Mouse (Mus musculus) spleen, adult 12 weeks (tissue): ENCODE measurements at regions not wholly inside any gene's neighbourhood (a gene's known extent, or its start where the extent isn't known, plus 50 kb on each side); places are given as distances from the start of the nearest gene placed in this dataset.

ENCODE experiments used
- DNase-seq: peaks from one replicate; pipeline ENCODE4 v3.0.0; 2022; ENCODE audit warnings: low spot score

- no peak for DNase-seq
These were observed 104.9 kb downstream of the Tpra1 start for GRCm38 (mm10) chr6:89006997-89007396.

DNA sequence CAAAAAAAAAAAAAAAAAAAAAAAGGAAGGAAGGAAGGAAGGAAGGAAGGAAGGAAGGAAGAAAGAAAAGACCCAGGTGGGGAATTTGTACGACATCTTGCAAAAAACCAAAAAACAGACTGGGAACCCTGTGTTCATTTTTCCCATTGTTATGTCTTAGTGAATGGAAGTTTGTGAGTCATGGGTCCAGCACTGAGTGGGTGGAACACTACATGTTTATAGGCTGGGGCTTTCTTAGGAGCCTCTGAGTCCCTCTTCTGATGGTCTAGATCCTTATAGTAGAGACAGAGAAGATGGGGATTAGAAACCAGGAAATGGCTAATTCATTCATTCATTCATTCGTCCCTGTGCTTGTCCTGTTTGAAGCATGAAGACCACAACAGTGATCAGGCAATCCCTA lies 105.5 kb downstream of the Tpra1 start:
- no peak for DNase-seq

- DNase-seq = no peak
These were observed 106.6 kb downstream of the Tpra1 start for GRCm38 (mm10) chr6:89008614-89009171.

- no peak for DNase-seq
These were observed 111.1 kb downstream of the Tpra1 start for GRCm38 (mm10) chr6:89012998-89013689.

DNA sequence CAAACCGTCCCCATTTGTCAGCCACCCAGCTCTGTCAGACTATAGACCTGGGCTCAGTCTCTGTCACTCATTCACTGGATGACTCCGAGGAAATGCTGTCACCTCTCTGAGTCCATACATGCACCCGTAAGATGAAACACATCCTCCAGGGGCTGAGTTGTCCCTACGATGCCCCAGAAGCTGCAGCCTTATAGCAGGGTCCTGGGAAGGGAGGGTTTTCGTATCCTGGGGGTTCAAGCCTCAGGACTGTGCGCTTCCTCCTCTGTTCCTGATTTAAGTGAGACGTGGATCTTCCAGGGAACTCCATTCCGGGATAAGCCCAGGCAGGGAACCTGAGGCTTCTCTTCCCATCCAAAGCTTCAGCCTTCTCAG lies 111.6 kb downstream of the Tpra1 start:
- DNase-seq = no peak

GRCm38 (mm10) chr6:89024101-89024650 lies 122.1 kb downstream of the Tpra1 start:
- DNase-seq = no peak

DNA sequence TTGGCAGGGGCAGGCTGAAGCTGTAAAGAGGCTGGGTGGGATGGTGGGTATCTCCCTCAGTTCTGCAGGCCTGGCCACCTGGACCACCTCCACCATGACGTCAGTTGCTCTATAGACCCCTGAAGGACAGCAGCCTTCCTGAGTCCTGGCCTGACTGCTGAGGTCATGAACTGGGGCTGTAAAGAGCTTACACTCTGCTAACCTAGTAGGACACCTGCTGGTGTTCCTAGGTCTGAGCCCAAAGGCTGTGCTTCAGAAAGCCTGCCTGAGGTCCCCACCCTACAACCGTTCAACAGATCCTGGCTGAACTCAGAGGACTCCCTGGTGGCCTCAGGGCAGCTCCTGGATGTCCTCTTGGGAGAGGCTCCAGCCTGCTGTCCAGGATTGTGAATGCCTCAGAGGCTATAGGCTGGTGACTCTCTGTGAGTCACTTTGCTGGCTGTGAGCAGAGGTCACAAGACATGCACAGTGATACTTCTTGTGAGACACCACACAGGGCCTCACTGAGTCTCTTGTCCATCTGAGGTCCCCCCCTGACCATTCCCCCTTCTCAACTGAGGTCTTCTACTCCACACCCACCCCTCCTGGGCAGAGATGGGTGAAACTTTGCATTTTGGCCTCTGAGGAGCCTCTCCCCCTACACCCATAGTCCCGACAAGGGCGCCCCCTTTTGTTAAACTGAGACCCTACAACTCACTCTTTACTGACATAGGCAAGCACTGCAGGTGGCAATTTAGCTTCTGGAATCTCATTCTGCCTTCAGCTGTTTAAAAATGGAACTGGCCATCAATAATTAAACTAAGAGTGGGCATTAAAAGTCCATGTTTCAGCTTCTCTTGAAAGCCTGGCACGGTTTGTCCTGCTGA lies 131.6 kb downstream of the Tpra1 start:
- no peak for DNase-seq

DNA sequence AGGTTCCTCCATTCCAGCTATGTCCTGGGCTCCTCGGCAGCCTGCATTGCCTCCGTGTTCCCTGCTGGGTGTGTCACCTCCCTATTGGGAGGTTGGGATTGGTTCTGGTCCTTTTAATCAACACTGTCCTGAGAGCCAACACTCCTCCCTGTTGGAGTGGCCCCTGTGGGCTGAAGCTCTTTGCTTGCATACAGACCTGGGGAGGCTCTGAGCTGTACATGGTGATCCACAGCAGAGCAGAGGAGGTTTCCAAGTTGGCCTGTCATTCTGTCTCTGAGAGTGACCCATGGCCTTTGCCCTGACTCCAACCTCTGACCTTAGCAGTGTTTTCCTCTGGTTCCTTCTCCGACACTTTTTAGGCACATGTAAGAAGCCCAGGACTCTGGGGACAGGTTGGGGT lies 132.4 kb downstream of the Tpra1 start:
- no peak for DNase-seq

GRCm38 (mm10) chr6:89035061-89035835 lies 133.2 kb downstream of the Tpra1 start:
- DNase-seq = no peak

DNA sequence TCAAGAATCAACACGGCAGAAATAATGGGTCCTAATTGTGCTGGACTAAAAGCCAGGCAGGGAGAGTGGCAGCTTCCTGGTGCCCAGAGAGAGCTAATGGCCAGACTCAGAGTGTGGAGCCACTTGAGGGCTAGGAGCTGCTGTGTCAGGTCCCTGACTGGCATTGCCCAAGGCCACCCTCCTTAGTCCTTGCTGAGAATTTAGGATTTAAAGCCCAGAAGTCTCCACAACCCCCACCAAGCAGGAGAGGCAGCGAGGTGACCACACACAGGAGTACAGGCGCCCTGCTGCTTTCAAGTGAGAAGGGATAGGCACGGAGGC lies 133.7 kb downstream of the Tpra1 start:
- DNase-seq = no peak

DNA sequence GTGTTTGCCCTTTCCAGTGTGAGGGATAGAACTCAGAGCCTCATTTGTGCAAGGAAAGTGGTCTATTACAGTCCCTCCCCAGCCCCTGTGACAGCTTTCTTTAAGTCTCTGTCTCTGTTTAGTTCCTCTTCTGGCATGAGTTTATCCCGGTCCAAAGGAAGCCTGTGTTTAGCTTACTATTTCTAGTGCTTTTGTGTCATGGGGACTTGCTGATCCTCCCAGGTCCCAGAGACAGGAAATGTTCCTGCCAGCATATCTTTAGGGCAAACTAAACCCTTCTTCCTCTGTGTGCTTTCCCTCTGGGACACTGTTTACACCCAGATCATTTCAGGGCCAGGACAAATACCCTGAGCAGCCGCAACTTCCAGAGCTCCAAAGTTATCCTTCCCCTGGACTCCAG lies 135.3 kb downstream of the Tpra1 start:
- DNase-seq = no peak

DNA sequence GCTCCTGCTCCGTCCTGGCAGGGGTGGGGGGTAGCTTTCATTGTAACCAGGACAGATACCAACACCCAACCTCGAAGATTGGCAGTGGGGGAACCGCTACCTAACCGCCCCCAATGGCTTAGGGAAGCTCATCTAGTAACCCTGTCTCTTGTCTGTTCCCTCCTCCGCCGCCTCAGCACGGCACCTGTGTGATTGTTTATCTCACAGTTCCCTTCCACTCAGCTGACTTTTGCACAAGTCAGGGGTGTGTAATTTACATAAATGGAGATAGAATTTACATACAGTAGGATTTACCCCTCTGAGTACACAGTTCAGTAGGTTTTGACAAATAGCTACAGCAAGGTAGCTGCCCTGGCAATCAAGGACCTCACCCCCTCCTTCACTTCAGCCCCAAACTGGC lies 135.8 kb downstream of the Tpra1 start:
- no peak for DNase-seq

GRCm38 (mm10) chr6:89040919-89041318 lies 138.9 kb downstream of the Tpra1 start:
- DNase-seq = no peak

- peak; percentile 18 for DNase-seq
These were observed 140.6 kb downstream of the Tpra1 start for GRCm38 (mm10) chr6:89042478-89043239.

DNA sequence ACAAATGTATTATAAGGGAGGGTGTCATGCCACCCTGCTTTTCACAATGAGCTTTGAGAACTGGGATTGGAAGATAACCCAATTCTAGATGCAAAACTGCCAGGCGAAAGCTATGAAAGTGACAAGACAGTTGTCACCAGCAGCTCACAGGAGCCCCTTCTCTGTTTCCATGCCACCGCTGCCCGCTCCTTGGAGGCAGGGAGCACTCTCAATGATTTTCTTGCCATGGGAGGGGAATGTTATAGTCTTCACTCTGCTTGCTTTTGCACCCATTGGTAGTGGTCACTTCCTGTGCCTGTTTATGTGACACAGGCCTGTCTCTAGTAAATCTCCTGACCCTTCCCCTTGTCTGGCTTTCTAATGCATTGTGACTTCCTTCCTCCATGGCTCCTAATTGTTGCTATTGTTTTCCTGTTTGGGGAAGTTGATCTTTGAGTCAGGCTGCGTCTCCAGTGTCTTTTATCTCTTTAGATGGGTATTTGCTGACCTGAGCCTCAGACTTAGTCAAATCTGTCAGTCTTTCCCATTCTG lies 143.4 kb downstream of the Tpra1 start:
- no peak for DNase-seq

- DNase-seq = no peak
These were observed 144.4 kb downstream of the Tpra1 start for GRCm38 (mm10) chr6:89046476-89046875.

- no peak for DNase-seq
These were observed 145.7 kb downstream of the Tpra1 start for GRCm38 (mm10) chr6:89047629-89048332.

- DNase-seq = no peak
These were observed 147.2 kb downstream of the Tpra1 start for GRCm38 (mm10) chr6:89049290-89049689.

- DNase-seq = no peak
These were observed 148.7 kb downstream of the Tpra1 start for GRCm38 (mm10) chr6:89050575-89051270.
